Mouse (Mus musculus) kidney, embryonic 14.5 days (tissue): ENCODE data around the gene Acvrl1. TPM values are rescaled to one million over a fixed set of nuclear protein-coding genes. Genes with fewer than 3 reads are reported as not detected.

Experiments
- ATAC-seq: fragments of 200-750 bp; cut with Nextera tagmentation; 2 replicates; pipeline ENCODE4 v1.8.0; 2017; ENCODE audit warnings: moderate number of reproducible peaks, mild to moderate bottlenecking, moderate TSS enrichment, moderate library complexity; ENCODE audit not compliant: low FRiP score, low TSS enrichment
- H3K27ac ChIP-seq: fragments of 300-500 bp; sonication (generic); 2 replicates; pipeline ENCODE4 v1.5.1; 2014; ENCODE audit warnings: low read depth, mild to moderate bottlenecking, low read length, moderate library complexity, mixed read lengths
- H3K27me3 ChIP-seq: fragments of 300-500 bp; sonication (generic); 2 replicates; pipeline ENCODE4 v1.6.1; 2014; ENCODE audit warnings: mild to moderate bottlenecking, low read length; ENCODE audit not compliant: control insufficient read depth, insufficient read depth
- H3K36me3 ChIP-seq: fragments of 300-500 bp; sonication (generic); 2 replicates; pipeline ENCODE4 v1.6.1; 2014; ENCODE audit warnings: low read length, mixed read lengths; ENCODE audit not compliant: control insufficient read depth, insufficient read depth
- H3K4me1 ChIP-seq: fragments of 300-500 bp; sonication (generic); 2 replicates; pipeline ENCODE4 v1.6.1; 2014; ENCODE audit warnings: low read length, mixed read lengths; ENCODE audit not compliant: control insufficient read depth, insufficient read depth
- H3K4me2 ChIP-seq: fragments of 300-500 bp; sonication (generic); replicated peaks from 2 replicates; pipeline ENCODE4 v1.6.1; 2014; ENCODE audit warnings: low read depth, mild to moderate bottlenecking, low read length
- H3K4me3 ChIP-seq: fragments of 300-500 bp; sonication (generic); 2 replicates; pipeline ENCODE4 v1.5.1; 2014; ENCODE audit warnings: mild to moderate bottlenecking, low read length
- H3K9ac ChIP-seq: fragments of 300-500 bp; sonication (generic); 2 replicates; pipeline ENCODE4 v1.6.1; 2014; ENCODE audit warnings: low read depth, mild to moderate bottlenecking, low read length, moderate library complexity
- H3K9me3 ChIP-seq: fragments of 300-500 bp; sonication (generic); 2 replicates; pipeline ENCODE4 v1.6.1; 2016; ENCODE audit warnings: low read length; ENCODE audit not compliant: control insufficient read depth
- WGBS: fragments of 180-500 bp; shearing (Covaris S2); extraction: QIAGEN DNeasy Blood & Tissue Kit; methylation state at CpG from one replicate; pipeline ENCODE4 v1.1.7; 2014; 5-methylcytosine and 5-hydroxymethylcytosine counted together
- polyA plus RNA-seq: library from polyadenylated mRNA; unstranded; fragments of >200 nt; fragmentation: Nextera tagmentation; extraction: Ambion mirVana; gene quantifications from 2 replicates; pipeline ENCODE4 v1.2.1, GENCODE M21; 2014

Acvrl1 gene
- polyA plus RNA-seq, 1 experiment from 2014 or later: 8.8 TPM

DNA sequence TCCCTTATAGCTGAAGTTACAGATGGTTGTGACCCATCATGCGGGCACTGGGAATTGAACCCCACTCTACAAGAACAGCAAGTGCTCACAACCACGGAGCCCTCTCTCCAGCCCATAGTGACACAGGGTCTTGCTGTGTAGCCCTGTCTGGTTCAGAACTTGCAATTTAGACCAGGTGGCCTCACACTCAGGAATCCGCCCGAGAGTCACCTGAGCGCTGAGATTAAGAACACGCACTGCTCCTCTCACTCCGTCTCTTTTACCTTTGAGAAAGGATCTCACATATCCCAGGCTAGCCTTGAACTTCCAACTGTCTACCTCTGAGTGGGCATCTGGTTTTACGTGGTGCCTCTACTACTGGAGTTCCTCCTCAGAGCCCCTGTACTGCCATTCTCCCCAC, 56.0 kb downstream of the Acvrl1 start:
- Histone ChIP-seq H3K9me3 (0 out of 2 replicates have a peak, but pooled peaks cover 3% of the 10 kb centered on the region), H3K9ac (no peak overlapping the region), H3K36me3 (peaks cover 5% of the 10 kb centered on the region; the same call in 1 of the 2 replicates), H3K4me3 (no peak overlapping the region), H3K4me1 (peaks cover 33% of the 10 kb centered on the region), H3K4me2 (no peak overlapping the region), H3K27me3 (no peaks in the 10 kb centered on the region), H3K27ac (no peak overlapping the region)
- no peak for ATAC-seq
- WGBS: 98% methylated on average over 8 of the region's 8 CpGs

DNA sequence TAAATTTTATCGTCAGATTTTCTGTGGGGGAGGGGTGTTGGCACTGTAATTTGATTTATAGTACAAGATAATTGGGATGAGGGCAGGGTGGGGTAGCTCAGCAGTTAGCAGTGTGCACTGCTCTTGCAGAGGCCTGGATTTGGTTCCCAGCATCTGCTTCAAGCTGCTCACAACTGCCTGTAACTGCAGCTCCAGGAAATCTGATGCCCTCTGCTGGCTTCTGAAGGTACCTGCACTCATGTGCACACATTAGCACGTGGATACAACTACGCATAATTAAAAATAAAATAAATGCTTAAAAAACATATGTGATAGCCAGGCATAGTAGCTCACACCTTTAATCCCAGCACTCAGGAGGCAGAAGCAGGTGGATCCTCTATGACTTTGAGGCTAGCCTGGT, 57.2 kb downstream of the Acvrl1 start:
- Histone ChIP-seq H3K27ac (no peak overlapping the region), H3K4me1 (peaks cover 27% of the 10 kb centered on the region), H3K4me3 (no peak overlapping the region), H3K27me3 (no peaks in the 10 kb centered on the region), H3K9ac (no peak overlapping the region), H3K4me2 (no peak overlapping the region), H3K36me3 (peaks cover 5% of the 10 kb centered on the region; the same call in 1 of the 2 replicates), H3K9me3 (0 out of 2 replicates have a peak, but pooled peaks cover 3% of the 10 kb centered on the region)
- no peak for ATAC-seq
- 98% methylated on average over 3 of the region's 3 CpGs for WGBS

DNA sequence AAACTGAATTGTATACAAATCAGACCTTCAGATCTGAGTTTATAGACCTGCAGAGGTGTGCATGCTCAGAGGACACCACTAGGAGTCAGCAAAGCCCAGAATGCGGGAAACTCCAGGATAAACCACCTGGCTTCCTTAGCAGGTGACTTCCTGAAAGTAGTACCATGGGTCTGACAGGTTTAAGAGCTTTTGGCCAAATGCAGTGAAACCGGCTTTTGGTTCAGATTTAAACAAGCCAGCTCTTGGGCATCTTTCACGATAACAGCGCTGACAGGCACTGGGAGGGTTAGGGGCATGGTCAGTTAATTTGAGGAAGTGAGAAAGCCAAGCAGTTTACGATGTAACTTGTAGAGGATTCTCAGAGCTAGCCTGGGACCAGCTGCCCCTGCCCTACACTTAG, 59.6 kb downstream of the Acvrl1 start:
- Histone ChIP-seq H3K27me3 (no peaks in the 10 kb centered on the region), H3K9me3 (0 out of 2 replicates have a peak, but pooled peaks cover 3% of the 10 kb centered on the region), H3K4me3 (no peak overlapping the region), H3K9ac (no peak overlapping the region), H3K36me3 (peaks cover 5% of the 10 kb centered on the region; the same call in 1 of the 2 replicates), H3K27ac (no peak overlapping the region), H3K4me1 (peaks cover 29% of the 10 kb centered on the region), H3K4me2 (no peak overlapping the region)
- no peak for ATAC-seq
- 49% methylated on average over 5 of the region's 5 CpGs for WGBS

DNA sequence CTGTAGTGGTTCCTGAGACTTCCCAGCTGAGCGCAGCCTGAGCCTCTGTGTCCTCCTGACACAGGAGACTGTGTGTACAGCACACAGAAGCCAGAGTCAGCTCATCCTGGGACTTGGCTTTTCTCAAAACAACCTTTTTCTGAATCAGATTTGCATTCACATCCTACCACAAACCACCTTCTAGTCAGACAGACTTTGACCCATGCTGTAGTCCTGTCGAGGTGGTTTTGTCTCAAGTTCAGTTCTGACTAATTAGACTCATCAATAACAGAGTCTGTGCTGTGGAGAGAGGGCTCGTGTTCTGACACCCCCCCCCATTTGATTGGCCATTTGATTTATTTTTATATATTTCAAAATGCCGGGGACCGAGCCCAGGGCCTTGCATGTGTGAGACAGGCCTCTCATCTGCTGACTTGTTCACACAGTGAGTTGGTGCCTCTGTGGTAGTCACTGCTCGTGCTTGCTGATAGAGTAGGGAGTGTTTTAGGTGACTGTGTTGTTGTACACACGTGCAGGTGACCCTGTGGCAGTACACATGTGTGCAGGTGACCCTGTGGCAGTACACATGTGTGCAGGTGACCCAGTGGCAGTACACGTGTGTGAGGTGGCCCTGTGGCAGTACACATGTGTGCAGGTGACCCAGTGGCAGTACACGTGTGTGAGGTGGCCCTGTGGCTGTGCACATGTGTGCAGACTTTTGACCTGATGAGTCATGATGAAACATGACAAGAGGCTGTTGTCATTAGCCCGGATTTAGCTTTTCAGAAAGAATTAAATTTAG, 61.8 kb downstream of the Acvrl1 start:
- no peak for ATAC-seq
- H3K27me3 ChIP-seq: no peaks in the 10 kb centered on the region
- peaks cover 34% of the 10 kb centered on the region for H3K4me1 ChIP-seq
- H3K4me3 ChIP-seq: no peak overlapping the region
- 70% methylated on average over 10 of the region's 10 CpGs for WGBS
- H3K9me3 ChIP-seq: 0 out of 2 replicates have a peak, but pooled peaks cover 3% of the 10 kb centered on the region
- no peak overlapping the region for H3K27ac ChIP-seq
- peaks cover 20% of the 10 kb centered on the region for H3K36me3 ChIP-seq
- H3K4me2 ChIP-seq: no peak overlapping the region
- H3K9ac ChIP-seq: no peak overlapping the region

DNA sequence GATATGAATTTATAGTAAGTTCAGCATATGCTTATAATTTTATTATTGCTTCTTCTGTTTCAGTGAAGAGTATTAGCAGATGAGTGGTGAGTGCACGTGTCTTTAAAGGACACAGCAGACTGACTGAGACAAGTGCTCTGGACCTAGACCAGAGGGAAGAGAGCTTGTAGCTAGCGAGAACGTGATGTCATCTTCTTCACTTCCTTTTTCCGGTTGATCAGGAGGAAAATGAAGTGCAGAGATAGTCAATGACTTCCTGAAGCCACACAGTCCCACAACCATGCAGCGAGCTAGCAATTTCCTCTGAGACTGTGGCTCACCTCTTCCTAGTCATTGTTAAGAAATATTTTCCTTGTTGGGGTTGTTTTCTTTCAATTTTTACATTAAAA, 62.4 kb downstream of the Acvrl1 start:
- Histone ChIP-seq H3K9me3 (no peaks in the 10 kb centered on the region), H3K4me1 (peaks cover 34% of the 10 kb centered on the region), H3K27me3 (no peaks in the 10 kb centered on the region), H3K9ac (no peak overlapping the region), H3K4me2 (no peak overlapping the region), H3K27ac (no peak overlapping the region), H3K36me3 (peaks cover 24% of the 10 kb centered on the region), H3K4me3 (no peak overlapping the region)
- 70% methylated on average over 5 of the region's 5 CpGs for WGBS
- no peak for ATAC-seq

DNA sequence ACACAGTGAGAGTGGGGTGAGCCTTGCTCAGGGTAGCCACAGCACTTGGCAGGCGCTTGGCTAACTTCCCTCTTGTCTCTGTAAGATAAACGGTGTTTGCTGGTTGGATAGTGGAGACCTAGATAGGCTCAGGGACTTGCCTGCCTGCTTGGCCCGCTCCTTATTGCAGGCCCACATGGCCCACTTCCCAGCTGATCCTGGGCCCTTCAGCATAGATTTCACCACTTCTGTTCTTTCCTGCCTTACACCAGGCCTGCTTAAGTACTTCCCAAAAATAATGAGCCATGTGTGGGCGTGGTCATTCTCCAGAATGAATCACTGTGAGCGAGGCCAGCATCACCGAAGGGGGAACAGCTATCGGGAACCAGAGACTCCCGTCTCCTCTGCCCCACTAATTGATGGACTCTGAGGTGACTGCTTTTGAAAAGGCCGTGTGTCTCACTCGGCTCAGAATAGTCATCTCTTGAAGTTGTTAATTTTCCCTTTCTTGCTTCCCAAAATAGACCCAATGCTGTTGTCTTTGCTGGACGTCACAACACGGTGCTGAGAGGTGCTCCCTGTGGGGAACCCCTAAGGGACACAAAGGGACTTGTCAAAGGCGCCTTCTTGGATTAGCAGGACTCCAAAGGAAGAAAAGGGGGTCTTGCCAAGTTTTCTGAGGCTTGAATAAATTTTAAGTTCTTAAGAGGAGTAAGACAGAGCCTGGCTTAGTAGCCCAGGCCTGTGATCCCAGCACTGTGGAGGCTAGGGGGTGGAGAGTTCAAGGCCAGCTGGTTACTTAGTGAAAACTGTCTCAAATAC, 63.3 kb downstream of the Acvrl1 start:
- 41% methylated on average over 13 of the region's 13 CpGs for WGBS
- no peaks in the 10 kb centered on the region for H3K27me3 ChIP-seq

DNA sequence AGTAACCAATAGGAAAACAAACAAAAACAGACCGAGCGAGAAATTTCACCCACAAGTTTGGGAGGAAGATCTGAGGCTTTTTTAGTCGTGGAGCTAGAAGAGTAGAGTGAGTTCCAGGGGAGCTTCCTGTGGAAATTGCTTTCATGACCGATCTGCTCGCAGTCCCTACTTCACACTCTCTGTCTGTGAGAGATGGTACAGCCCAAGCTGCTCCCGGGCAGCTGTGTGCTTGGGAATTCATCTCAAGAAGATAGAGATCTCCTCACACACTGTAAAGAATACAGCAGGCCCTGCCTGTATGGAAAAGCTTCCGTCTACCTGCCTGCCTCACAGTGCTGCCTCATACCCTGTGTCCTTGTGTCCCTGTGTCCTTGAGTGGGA, 63.9 kb downstream of the Acvrl1 start:
- Histone ChIP-seq H3K27me3 (no peaks in the 10 kb centered on the region), H3K9me3 (no peaks in the 10 kb centered on the region), H3K4me3 (no peak overlapping the region), H3K36me3 (peaks cover 26% of the 10 kb centered on the region), H3K4me2 (no peak overlapping the region), H3K9ac (peak overlapping the region; percentile 28; the same call in 1 of the 2 replicates), H3K27ac (no peak overlapping the region), H3K4me1 (peaks cover 34% of the 10 kb centered on the region)
- ATAC-seq: no peak
- 52% methylated on average over 7 of the region's 7 CpGs for WGBS

More for the DNA sequence above, 63.3 kb downstream of the Acvrl1 start:
- Histone ChIP-seq H3K9ac (peak overlapping the region; percentile 28; the same call in 1 of the 2 replicates), H3K4me2 (no peak overlapping the region), H3K4me3 (no peak overlapping the region), H3K4me1 (peaks cover 34% of the 10 kb centered on the region), H3K9me3 (no peaks in the 10 kb centered on the region), H3K27ac (no peak overlapping the region), H3K36me3 (peaks cover 26% of the 10 kb centered on the region)
- no peak for ATAC-seq

DNA sequence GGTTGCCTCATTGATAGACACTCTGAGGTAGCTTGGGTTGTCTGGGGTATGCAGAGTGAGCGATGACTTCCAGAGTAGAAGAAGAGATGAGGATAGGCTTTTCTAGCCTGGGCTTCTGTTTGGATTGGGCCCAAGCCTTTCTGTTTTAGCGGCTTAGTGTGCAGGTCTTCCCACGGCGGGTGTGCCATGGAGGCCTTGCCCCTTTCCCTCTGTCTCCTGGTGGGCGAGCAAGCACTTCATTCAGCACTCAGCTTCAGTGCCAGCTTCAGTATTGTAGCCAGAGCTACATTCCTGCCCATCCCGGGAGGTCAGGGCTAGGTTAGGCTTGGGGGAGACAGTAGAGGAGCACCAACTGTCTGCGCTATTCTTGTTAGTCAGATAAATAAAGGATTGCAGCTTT, 64.3 kb downstream of the Acvrl1 start:
- H3K4me3 ChIP-seq: no peak overlapping the region
- no peak overlapping the region for H3K4me2 ChIP-seq
- no peak overlapping the region for H3K27ac ChIP-seq
- H3K9ac ChIP-seq: 0 out of 2 replicates have a peak overlapping the region, but pooled peaks have one; percentile 28
- H3K27me3 ChIP-seq: no peaks in the 10 kb centered on the region
- H3K4me1 ChIP-seq: peaks cover 35% of the 10 kb centered on the region
- peaks cover 26% of the 10 kb centered on the region for H3K36me3 ChIP-seq
- no peak for ATAC-seq
- no peaks in the 10 kb centered on the region for H3K9me3 ChIP-seq
- WGBS: 85% methylated on average over 7 of the region's 7 CpGs

DNA sequence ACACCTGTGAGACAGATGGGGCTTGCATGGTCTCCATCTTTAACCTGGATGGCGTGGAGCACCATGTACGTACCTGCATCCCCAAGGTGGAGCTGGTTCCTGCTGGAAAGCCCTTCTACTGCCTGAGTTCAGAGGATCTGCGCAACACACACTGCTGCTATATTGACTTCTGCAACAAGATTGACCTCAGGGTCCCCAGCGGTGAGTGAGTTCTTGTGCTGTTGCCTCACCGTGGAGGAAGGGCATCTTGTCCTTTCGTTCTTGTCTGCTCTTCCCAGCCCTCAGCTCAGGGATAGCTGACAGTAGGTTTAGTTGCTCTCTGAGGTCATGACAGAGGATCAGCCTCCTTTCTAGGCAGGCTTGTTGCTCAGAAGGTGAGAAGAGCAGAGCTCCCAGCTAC, 65.6 kb downstream of the Acvrl1 start:
- H3K4me3 ChIP-seq: no peak overlapping the region
- no peaks in the 10 kb centered on the region for H3K27me3 ChIP-seq
- WGBS: 93% methylated on average over 6 of the region's 6 CpGs
- H3K4me1 ChIP-seq: peaks cover 39% of the 10 kb centered on the region
- peaks cover 26% of the 10 kb centered on the region for H3K36me3 ChIP-seq
- no peak for ATAC-seq
- no peak overlapping the region for H3K9ac ChIP-seq
- no peak overlapping the region for H3K4me2 ChIP-seq
- H3K27ac ChIP-seq: no peak overlapping the region
- H3K9me3 ChIP-seq: no peaks in the 10 kb centered on the region
